Mouse (Mus musculus) midbrain, embryonic 10.5 days (tissue): ENCODE results near the gene Frat1. TPM values are rescaled to one million over a fixed set of nuclear protein-coding genes. Genes with fewer than 3 reads are reported as not detected.
"Not testable (repeated sequence)": the region's sequence is repeated elsewhere in the genome, so short reads cannot be mapped to it uniquely, and the experiment has no call there.

Source experiments
- DNase-seq: peaks from one replicate; pipeline ENCODE4 v3.0.0-alpha.2; 2017; ENCODE audit warnings: low spot score
- H3K27ac ChIP-seq: fragments of 300-500 bp; sonication (generic); replicated peaks from 2 replicates; pipeline ENCODE4 v1.5.1; 2016; ENCODE audit warnings: mild to moderate bottlenecking
- H3K27me3 ChIP-seq: fragments of 300-500 bp; sonication (generic); 2 replicates; pipeline ENCODE4 v1.6.1; 2016; ENCODE audit warnings: low read depth, mild to moderate bottlenecking; ENCODE audit not compliant: poor library complexity, severe bottlenecking
- H3K36me3 ChIP-seq: fragments of 300-500 bp; sonication (generic); 2 replicates; pipeline ENCODE4 v1.6.1; 2016; ENCODE audit warnings: mild to moderate bottlenecking, moderate library complexity
- H3K4me1 ChIP-seq: fragments of 300-500 bp; sonication (generic); 2 replicates; pipeline ENCODE4 v1.6.1; 2016
- H3K4me3 ChIP-seq: fragments of 300-500 bp; sonication (generic); 2 replicates; pipeline ENCODE4 v1.5.1; 2016; ENCODE audit warnings: mild to moderate bottlenecking, moderate library complexity
- H3K9me3 ChIP-seq: fragments of 300-500 bp; sonication (generic); replicated peaks from 2 replicates; pipeline ENCODE4 v1.6.1; 2016; ENCODE audit warnings: mild to moderate bottlenecking
- WGBS: fragments of 180-500 bp; shearing (Covaris S2); methylation state at CpG from one replicate; pipeline ENCODE4 v1.1.7; 2016; 5-methylcytosine and 5-hydroxymethylcytosine counted together
- polyA plus RNA-seq: library from polyadenylated mRNA; unstranded; fragments of >200 nt; fragmentation: Nextera tagmentation; extraction: Ambion mirVana; gene quantifications from 2 replicates; pipeline ENCODE4 v1.2.1, GENCODE M21; 2016

The Frat1 gene
- polyA plus RNA-seq, 1 experiment from 2014 or later = 10.3 TPM

DNA sequence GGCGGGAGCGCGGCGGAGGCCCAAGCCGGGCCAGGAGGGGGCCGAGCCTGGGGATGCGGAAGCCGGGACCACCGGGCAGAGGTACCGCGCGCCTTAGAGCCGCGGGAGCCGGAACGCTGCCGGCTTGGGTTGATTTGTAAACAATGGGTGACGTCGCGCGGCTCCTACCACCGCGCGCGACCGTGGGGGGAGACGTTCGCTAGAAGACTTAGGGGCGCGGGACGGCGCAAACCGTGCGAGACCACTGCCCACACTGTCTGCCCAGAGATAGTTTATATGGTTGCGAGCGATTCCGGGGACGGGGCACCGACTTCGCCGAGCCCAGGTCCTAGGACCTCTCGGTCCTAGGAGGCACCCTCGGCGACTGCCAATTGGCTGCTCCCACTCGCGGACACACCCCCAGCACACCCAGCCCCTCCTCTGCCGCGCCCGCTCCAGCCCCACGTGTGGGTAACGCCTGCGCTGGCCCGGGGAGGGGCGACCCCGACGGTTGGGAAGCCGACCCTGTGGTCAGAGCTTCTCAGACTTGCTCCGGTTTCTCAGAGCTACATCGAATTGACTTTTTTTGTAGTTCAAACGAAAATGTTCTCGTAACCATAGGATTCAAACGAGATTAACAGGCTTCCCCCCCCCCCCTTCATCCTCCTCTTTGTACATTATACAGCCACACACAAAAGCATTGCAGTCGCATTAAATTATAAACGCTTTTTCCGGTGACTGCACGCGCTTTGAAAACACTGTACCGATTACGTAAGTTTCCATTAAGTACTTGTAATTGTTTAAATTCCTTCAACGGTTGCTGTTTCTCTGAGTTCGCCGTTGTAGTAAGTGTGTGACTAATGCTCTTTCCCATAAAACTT is 18.5 kb downstream of the Frat1 start, which contains the start of gene Frat2:
TSS of gene Frat2 (minus strand) at position 141 of the 860 bp plus-strand sequence.
- 1% methylated on average over 72 of the region's 72 CpGs for WGBS
- H3K9me3 ChIP-seq = no peaks in the 10 kb centered on the region
- H3K27me3 ChIP-seq = no peaks in the 10 kb centered on the region
- H3K4me1 ChIP-seq = peaks cover 42% of the 10 kb centered on the region
- DNase-seq = peak; percentile 94
- peak within 1 kb of the TSS; percentile 86 for H3K4me3 ChIP-seq
- H3K36me3 ChIP-seq = no peaks in the 10 kb centered on the region
- H3K27ac ChIP-seq = peak within 1 kb of the TSS; percentile 97

DNA sequence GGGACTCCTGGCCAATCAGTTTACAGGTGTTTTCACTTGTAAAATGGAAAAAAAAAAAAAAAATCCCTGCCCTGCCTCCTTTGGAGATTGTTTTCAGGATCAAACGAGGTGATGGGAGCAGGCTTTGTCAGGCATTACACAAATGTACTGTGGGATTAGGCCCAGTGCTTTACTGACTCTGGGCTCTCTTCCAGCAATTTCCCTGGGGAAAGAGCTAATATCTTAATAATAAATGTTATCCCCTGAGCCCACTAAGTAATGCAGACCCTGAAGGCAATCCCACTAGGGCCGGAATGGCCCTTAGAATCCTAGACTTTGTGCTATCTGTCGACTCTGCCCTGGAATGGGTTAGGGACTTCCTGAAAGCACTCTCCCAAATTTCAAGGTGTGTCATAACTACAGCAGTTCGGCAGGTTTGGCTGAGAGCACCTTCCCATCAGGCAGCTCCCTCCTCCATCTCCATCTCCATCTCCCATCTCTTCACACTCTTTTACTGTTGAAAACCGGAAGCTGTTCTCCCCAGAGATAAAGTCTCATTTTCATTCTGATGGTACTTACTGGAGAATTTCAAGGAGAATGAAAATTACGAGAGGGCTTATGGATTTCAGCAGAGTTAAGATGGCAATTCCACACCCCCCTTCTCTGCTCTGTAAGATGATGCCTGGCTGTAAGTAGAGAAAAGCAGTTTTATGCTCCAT is 20.4 kb downstream of the Frat1 start:
- no peaks in the 10 kb centered on the region for H3K9me3 ChIP-seq
- H3K36me3 ChIP-seq = no peaks in the 10 kb centered on the region
- H3K4me3 ChIP-seq = peak overlapping the region; percentile 25; the same call in 1 of the 2 replicates
- H3K4me1 ChIP-seq = peaks cover 42% of the 10 kb centered on the region
- DNase-seq = no peak
- 16% methylated on average over 6 of the region's 6 CpGs for WGBS
- no peaks in the 10 kb centered on the region for H3K27me3 ChIP-seq
- peak overlapping the region; percentile 59 for H3K27ac ChIP-seq

DNA sequence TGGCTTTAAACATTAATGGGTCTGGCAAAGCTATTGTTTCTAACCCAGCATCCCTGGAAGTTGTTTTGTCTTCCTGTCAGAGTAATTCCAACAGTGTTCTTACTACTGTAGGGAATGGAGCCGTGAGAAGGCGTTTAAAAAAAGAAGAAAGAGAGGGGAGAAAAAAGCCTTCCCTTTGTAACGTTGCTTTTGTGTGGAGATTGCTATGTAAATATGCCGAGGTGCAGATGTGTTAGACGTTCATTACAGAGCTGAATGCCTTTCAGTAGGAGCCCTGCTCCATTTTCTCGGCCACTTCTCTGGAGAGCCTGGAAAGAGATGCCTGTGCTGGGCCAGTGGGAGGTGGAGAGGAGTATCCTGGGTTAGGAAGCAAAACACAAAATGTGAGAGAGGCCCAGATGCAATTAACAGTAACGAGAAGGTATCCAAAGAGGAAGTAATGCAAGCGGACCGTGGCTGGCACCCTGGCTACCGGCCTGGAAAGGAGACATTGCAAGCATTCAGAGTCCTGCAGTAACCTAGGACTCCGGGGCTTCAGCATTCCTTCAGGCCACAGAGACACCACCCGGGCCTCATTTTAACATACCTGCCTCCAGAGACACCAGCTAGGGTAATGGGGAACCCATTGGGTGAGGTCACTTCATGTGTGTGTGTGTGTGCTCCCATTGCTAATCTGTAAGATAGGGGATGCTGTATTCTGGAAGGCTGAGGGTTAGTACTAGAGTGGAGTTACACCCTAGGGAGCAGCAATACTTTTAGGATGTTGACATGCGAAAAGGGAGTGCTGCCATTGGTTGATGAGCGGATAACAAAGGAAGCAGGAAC is 21.2 kb downstream of the Frat1 start:
- 18% methylated on average over 14 of the region's 14 CpGs for WGBS
- H3K4me3 ChIP-seq = peak overlapping the region; percentile 25

DNA sequence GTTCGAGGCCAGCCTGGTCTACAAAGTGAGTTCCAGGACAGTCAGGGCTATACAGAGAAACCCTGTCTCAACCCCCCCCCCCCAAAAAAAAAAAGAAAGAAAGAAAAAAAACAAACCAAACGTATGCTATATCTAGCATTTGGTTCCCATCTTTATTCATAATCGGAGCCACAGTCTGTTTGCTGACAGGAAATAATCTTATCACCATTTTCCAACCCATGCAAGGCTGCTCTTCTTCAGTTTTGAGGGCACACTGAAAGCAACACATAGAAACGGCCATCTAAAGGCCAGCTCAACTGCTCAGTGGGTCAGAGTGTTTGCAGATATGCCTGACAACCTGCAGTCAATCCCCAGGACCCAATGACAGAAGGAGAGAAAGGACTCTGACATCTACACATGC is 22.7 kb downstream of the Frat1 start:
- no peaks in the 10 kb centered on the region for H3K27me3 ChIP-seq
- H3K27ac ChIP-seq = no peak overlapping the region
- no peak for DNase-seq
- no peaks in the 10 kb centered on the region for H3K9me3 ChIP-seq
- H3K4me1 ChIP-seq = peaks cover 25% of the 10 kb centered on the region
- no peak overlapping the region for H3K4me3 ChIP-seq
- no peaks in the 10 kb centered on the region for H3K36me3 ChIP-seq
- 87% methylated on average over 4 of the region's 4 CpGs for WGBS

More for the DNA sequence above, 21.2 kb downstream of the Frat1 start:
- no peaks in the 10 kb centered on the region for H3K27me3 ChIP-seq
- no peaks in the 10 kb centered on the region for H3K9me3 ChIP-seq
- peak; percentile 36 for DNase-seq
- H3K36me3 ChIP-seq = no peaks in the 10 kb centered on the region
- peak overlapping the region; percentile 59 for H3K27ac ChIP-seq
- peaks cover 39% of the 10 kb centered on the region for H3K4me1 ChIP-seq

DNA sequence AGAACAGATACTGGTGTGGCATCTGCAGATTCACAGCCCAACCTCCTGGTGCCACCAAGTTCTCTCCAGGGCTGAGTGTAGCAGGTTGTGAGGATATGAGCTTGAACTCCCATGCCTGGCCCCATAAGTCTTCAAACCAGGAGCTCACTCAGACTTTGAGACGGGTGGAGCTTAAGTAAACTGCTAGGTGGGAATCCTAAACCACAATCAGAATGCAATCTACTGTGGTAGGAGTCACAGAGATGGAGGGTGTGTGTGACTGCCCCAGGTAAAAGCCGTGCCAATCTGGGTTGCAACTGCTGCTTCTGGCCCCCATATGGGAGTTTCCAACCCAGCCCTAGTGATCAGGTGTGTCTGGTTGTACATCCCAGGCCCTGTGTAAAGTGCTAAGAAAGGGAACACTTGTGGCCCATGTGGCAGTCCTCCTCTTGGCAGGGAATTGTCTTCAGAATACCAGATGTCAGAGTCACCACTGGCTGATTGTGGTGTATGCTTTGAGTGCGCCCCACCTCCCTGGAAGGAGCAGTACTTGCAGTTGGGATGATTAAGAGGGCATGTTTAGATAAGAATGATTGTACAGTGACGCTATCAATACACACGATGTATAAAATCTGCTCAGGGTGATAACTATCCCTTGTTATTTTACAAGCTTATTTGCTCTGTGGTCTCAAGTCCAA is 27.5 kb downstream of the Frat1 start:
- Histone ChIP-seq H3K4me3 (no peak overlapping the region), H3K4me1 (peaks cover 7% of the 10 kb centered on the region; the same call in 1 of the 2 replicates), H3K9me3 (no peaks in the 10 kb centered on the region), H3K27me3 (no peaks in the 10 kb centered on the region), H3K27ac (no peak overlapping the region), H3K36me3 (peaks cover 14% of the 10 kb centered on the region)
- 90% methylated on average over 5 of the region's 5 CpGs for WGBS
- no peak for DNase-seq

DNA sequence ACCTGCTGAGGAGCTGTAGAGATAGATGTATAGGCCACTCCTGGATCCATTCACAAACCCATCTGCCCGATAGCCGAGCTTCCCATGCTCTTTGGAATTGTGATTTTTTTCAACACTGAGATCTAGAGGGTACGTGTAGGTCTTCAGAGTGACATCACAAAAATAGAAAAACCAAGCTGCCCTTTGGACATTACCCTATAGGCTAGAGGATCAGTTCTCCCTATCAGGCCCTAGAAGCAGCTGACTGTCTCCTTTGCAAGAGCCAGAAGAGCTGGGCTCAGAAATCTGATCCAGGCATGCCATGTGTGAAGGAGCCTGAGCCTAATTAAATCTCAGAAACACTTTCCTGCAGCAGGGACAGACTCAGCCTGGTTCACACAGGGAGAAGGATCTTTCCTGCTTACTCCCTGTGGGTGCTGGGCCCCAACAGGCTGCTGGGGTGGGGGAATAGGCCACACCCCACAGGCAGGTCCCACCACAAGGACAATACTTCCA is 28.1 kb downstream of the Frat1 start:
- Histone ChIP-seq H3K27ac (no peak overlapping the region), H3K36me3 (peaks cover 21% of the 10 kb centered on the region), H3K4me3 (no peak overlapping the region), H3K27me3 (no peaks in the 10 kb centered on the region), H3K4me1 (peaks cover 7% of the 10 kb centered on the region; the same call in 1 of the 2 replicates), H3K9me3 (no peaks in the 10 kb centered on the region)
- WGBS = 84% methylated on average over 3 of the region's 3 CpGs
- no peak for DNase-seq

DNA sequence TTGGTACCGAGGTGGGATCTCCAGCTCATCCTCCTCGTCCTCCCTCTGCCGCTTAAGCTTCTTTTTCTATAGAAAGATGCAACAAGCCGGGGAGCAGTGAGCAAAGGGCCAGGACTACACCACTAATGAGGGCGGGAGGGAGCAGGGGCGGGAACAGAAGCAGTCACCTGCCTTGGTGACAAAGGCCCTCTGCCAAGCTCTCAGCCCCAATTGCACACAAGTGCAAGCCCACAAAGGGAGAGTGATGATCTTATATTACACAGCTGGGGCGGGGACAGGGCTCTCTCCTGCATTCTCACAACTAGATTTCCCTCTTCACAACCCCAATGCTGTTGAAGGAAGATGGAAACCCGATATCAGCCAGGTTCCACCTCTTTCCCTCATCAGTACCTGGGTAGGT is 36.9 kb downstream of the Frat1 start:
- Histone ChIP-seq H3K4me1 (no peaks in the 10 kb centered on the region), H3K4me3 (no peak overlapping the region), H3K27me3 (no peaks in the 10 kb centered on the region), H3K36me3 (peaks cover 100% of the 10 kb centered on the region), H3K27ac (no peak overlapping the region), H3K9me3 (no peaks in the 10 kb centered on the region)
- WGBS = 94% methylated on average over 8 of the region's 8 CpGs
- DNase-seq = no peak

DNA sequence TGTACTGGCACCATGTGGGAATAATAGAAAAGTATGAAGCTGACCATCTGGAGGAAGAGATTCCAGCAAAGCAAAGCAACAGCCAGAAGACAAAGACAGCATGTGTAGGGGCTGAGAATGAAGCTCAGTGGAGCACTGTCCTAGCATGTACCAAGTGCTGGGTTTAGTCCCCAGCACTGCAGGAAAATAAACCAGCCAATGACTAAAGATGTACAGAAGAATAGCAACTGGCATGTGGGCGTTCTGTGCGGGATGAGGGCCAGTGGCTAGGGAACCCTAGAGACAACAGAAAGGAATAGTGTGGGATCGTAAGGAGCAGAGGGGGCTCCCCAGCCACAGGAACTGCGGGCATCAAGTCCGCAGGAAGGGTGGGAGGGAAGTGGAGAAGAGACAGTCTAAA is 39.5 kb downstream of the Frat1 start:
- Histone ChIP-seq H3K4me1 (no peaks in the 10 kb centered on the region), H3K36me3 (peaks cover 100% of the 10 kb centered on the region), H3K9me3 (no peaks in the 10 kb centered on the region), H3K4me3 (no peak overlapping the region), H3K27me3 (no peaks in the 10 kb centered on the region), H3K27ac (no peak overlapping the region)
- 93% methylated on average over 5 of the region's 5 CpGs for WGBS
- DNase-seq = no peak

DNA sequence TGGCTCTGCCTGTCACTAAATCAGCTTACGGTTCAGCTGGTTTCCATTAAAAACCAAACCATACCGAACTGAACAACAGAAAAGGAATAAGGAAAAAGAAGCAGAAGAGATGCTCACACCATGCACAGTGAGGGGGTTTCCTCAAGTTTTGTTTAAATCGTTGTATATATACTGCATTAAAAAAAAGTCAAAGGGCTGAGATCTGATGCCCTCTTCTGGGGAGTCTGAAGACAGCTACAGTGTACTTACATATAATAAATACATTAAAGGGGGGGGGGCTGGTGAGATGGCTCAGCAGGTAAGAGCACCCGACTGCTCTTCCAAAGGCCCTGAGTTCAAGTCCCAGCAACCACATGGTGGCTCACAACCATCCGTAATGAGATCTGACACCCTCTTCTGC is 40.2 kb downstream of the Frat1 start:
- H3K4me1 ChIP-seq, H3K27me3 ChIP-seq, H3K4me3 ChIP-seq, DNase-seq, H3K27ac ChIP-seq, H3K9me3 ChIP-seq: not testable (repeated sequence)
- H3K36me3 ChIP-seq = peaks cover 100% of the 10 kb centered on the region
- 92% methylated on average over 5 of the region's 5 CpGs for WGBS

DNA sequence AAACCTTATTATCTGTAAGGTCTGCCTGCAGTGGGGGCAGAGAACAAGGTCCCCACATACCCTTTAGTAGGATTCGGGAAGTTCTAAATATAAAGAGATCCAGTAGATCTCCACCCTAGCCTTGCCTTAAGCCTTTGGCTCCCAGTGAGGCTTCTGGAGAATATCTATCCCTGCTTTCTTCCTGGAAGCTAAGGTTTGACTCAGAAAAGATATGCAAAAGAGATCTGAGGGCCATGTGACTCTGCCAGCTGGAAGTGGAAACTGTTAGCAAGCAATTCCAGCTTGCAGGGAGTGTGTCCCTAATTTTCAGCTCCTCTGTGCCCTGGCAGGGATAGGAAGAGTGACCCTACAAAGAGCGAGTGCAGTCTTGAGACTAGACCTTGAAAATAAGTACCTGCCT is 42.5 kb downstream of the Frat1 start:
- no peaks in the 10 kb centered on the region for H3K27me3 ChIP-seq
- H3K27ac ChIP-seq = no peak overlapping the region
- 94% methylated on average over 2 of the region's 2 CpGs for WGBS
- H3K36me3 ChIP-seq = peaks cover 99% of the 10 kb centered on the region
- no peaks in the 10 kb centered on the region for H3K9me3 ChIP-seq
- no peak overlapping the region for H3K4me3 ChIP-seq
- no peaks in the 10 kb centered on the region for H3K4me1 ChIP-seq
- no peak for DNase-seq

DNA sequence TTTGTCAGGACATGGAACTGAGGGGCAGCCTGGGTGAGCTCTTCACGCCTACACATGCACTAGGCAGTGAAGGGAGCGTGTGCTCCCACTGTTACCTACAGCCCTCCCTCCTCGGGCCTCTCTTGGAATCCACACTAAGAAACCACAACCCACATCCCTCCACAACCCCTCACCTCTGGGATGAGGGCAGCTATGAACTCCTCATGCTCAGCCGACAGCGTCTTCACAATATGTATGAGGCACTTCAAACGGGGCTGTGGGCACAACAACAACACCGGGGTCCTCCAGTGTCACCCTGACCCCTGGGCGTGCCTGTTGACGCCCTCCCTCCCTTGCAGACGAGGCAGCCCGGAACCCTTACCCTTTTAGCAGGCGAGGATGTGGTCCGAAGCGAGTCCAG is 44.6 kb downstream of the Frat1 start:
- Histone ChIP-seq H3K4me1 (no peaks in the 10 kb centered on the region), H3K9me3 (no peaks in the 10 kb centered on the region), H3K36me3 (peaks cover 95% of the 10 kb centered on the region), H3K27ac (no peak overlapping the region), H3K4me3 (no peak overlapping the region), H3K27me3 (no peaks in the 10 kb centered on the region)
- 96% methylated on average over 14 of the region's 14 CpGs for WGBS
- DNase-seq = no peak

DNA sequence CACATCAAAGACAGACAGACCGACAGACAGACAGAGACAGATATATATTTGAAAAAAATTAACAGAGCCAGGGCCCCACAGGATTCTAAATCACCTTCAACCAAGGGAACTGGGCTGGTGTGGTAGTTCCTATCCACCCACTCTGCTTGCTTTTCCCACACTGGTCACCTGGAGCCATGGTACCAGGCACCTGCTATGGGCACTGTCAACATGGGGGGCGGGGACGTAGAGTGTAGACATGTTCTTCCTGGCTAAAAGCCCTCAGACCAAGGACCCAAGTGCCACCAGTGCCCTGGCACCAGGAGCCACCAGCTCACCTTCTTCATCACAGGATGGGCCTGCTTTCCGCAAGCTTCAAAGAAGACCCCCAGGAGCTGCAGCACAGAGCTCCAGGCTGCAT is 52.1 kb downstream of the Frat1 start:
- no peak for DNase-seq
- no peaks in the 10 kb centered on the region for H3K4me1 ChIP-seq
- H3K4me3 ChIP-seq = no peak overlapping the region
- WGBS = 95% methylated on average over 4 of the region's 4 CpGs
- no peaks in the 10 kb centered on the region for H3K9me3 ChIP-seq
- peaks cover 90% of the 10 kb centered on the region for H3K36me3 ChIP-seq
- no peak overlapping the region for H3K27ac ChIP-seq
- H3K27me3 ChIP-seq = no peaks in the 10 kb centered on the region
